Mouse (Mus musculus) spleen, adult 2 months (tissue): ENCODE data around the gene Cldn7.

Experiments
- CTCF ChIP-seq: fragments of 200-500 bp; IDR thresholded peaks from 2 replicates; pipeline ENCODE4 v1.5.1; 2011; ENCODE audit warnings: mild to moderate bottlenecking, inconsistent platforms; ENCODE audit not compliant: insufficient read depth, insufficient read length, insufficient replicate concordance; ENCODE audit errors: extremely low read depth
- POLR2A ChIP-seq: fragments of 200-500 bp; IDR thresholded peaks from 2 replicates; pipeline ENCODE4 v1.6.1; 2011; ENCODE audit warnings: low read depth, low read length, inconsistent platforms

DNA sequence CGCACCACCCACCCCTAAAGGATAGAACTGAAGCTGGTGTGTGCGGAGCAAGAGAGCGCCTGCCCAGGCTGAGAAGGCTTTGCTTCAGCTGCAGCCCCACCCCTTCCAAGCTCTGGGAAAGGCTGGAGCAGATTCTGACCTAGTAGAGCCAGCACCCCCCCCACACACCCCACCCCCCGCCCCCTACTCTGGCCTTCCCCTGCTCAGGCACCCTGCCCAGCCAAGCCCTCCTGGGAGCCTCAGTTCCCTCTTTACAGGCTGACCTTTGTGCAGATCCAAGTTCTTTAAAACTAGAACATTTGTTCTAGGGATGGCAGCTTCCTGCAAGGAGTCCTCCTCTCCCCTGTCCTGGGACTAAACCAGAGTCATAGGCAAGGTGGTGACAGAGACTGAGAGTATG lies 27.2 kb upstream of the Cldn7 start:
- no peak for TF ChIP-seq CTCF
- no peak for TF ChIP-seq POLR2A
